Mouse (Mus musculus) intestine, embryonic 14.5 days (tissue): ENCODE measurements around the gene Dnm1. TPM values are rescaled to one million over a fixed set of nuclear protein-coding genes. Genes with fewer than 3 reads are reported as not detected.
A peak's percentile ranks its signal among the peaks of the same experiment; 100 is the strongest.

ENCODE experiments used
- ATAC-seq: fragments of 200-750 bp; cut with Nextera tagmentation; replicated peaks from 2 replicates; pipeline ENCODE4 v1.8.0; 2017; ENCODE audit warnings: low read depth, moderate number of reproducible peaks, moderate TSS enrichment, moderate library complexity; ENCODE audit not compliant: low FRiP score, low TSS enrichment
- DNase-seq: peaks from one replicate; pipeline ENCODE4 v3.0.0-alpha.2; 2018; ENCODE audit warnings: low spot score
- H3K27ac ChIP-seq: fragments of 300-500 bp; sonication (generic); 2 replicates; pipeline ENCODE4 v1.5.1; 2014; ENCODE audit warnings: low read depth, mild to moderate bottlenecking, control low read depth
- H3K27me3 ChIP-seq: fragments of 300-500 bp; sonication (generic); replicated peaks from 2 replicates; pipeline ENCODE4 v1.6.1; 2014; ENCODE audit warnings: low read length, control low read depth; ENCODE audit not compliant: control insufficient read depth, insufficient read depth
- H3K36me3 ChIP-seq: fragments of 300-500 bp; sonication (generic); 2 replicates; pipeline ENCODE4 v1.6.1; 2014; ENCODE audit warnings: low read length, control low read depth; ENCODE audit not compliant: control insufficient read depth, insufficient read depth
- H3K4me1 ChIP-seq: fragments of 300-500 bp; sonication (generic); replicated peaks from 2 replicates; pipeline ENCODE4 v1.6.1; 2014; ENCODE audit warnings: low read length, control low read depth, mixed read lengths; ENCODE audit not compliant: control insufficient read depth, insufficient read depth
- H3K4me2 ChIP-seq: fragments of 300-500 bp; sonication (generic); 2 replicates; pipeline ENCODE4 v1.6.1; 2014; ENCODE audit warnings: low read length
- H3K4me3 ChIP-seq: fragments of 300-500 bp; sonication (generic); 2 replicates; pipeline ENCODE4 v1.5.1; 2014; ENCODE audit warnings: low read depth, low read length, control low read depth, mixed read lengths
- H3K9ac ChIP-seq: fragments of 300-500 bp; sonication (generic); 2 replicates; pipeline ENCODE4 v1.6.1; 2014; ENCODE audit warnings: mild to moderate bottlenecking, low read length
- H3K9me3 ChIP-seq: fragments of 300-500 bp; sonication (generic); 2 replicates; pipeline ENCODE4 v1.6.1; 2016; ENCODE audit warnings: low read length, control low read depth; ENCODE audit not compliant: control insufficient read depth
- WGBS: fragments of 180-500 bp; shearing (Covaris S2); extraction: QIAGEN DNeasy Blood & Tissue Kit; methylation state at CpG from one replicate; pipeline ENCODE4 v1.1.7; 2014; 5-methylcytosine and 5-hydroxymethylcytosine counted together
- polyA plus RNA-seq: library from polyadenylated mRNA; unstranded; fragments of >200 nt; fragmentation: Nextera tagmentation; extraction: Ambion mirVana; gene quantifications from 2 replicates; pipeline ENCODE4 v1.2.1, GENCODE M21; 2014

The Dnm1 gene
- polyA plus RNA-seq = 22.7 TPM in 2 replicates

DNA sequence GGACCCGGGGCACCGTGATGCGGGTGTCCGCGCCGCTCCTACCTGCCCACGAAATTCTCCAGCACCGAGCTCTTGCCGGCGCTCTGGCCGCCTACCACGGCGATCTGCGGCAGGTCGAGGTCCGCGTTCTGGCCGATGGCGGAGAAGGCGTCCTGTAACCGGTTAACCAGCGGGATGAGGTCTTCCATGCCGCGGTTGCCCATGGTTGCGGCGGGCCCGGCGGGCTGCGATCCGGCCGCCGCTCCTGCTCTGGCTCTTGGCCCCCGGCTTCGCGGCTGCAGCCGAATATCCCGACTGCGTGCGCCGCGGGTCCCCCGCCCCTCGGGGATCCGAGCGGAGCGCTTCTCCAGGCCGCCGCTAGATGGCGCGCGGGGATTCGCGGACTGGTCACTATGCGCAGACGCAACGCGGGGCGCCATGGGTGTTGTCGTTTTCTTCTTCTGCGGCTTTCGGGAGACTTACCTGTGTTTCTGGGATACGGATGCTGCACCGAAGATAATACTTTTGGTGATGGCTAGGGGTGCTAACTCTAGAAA lies at the start of gene Dnm1:
Gene Dnm1 (minus strand): TSS at position 332 of the 536 bp plus-strand sequence.
- peak within 1 kb of the TSS; percentile 77 for H3K9ac ChIP-seq
- H3K36me3 ChIP-seq = no peaks in the 10 kb centered on the region
- peak; percentile 59 for ATAC-seq
- H3K9me3 ChIP-seq = no peaks in the 10 kb centered on the region
- peak; percentile 98 for DNase-seq
- H3K27me3 ChIP-seq = no peaks in the 10 kb centered on the region
- H3K4me1 ChIP-seq = peaks cover 10% of the 10 kb centered on the region
- H3K4me3 ChIP-seq = peak within 1 kb of the TSS; percentile 68
- under 1% methylated on average over 56 of the region's 63 CpGs for WGBS
- H3K4me2 ChIP-seq = peak within 1 kb of the TSS; percentile 94
- H3K27ac ChIP-seq = peak within 1 kb of the TSS; percentile 76

DNA sequence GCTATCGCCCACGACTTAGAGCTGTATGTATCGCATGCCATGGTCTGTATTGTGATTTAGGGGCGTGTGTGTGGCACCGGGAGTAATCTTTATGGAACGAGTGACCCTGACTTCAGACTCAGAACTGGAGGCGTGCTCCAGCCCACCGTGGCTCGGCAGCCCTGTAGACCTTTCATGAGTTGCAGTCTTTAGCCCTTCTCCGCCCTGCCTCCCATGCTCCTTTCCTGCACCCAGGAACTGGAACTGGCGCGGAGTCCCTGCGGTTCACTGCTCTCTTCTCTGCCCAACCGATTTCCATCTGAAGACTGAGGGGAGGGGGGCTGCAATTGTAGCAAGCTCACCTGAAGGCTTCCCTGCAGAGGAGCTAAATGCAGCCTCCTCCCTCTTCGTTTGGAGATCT lies 43.6 kb upstream of the Dnm1 start:
- Histone ChIP-seq H3K9me3 (no peaks in the 10 kb centered on the region), H3K27me3 (no peaks in the 10 kb centered on the region), H3K27ac (0 out of 2 replicates have a peak overlapping the region, but pooled peaks have one; percentile 33), H3K4me3 (peak overlapping the region; percentile 97), H3K4me1 (peaks cover 9% of the 10 kb centered on the region), H3K9ac (peak overlapping the region; percentile 72), H3K4me2 (peak overlapping the region; percentile 85), H3K36me3 (peaks cover 12% of the 10 kb centered on the region; the same call in 1 of the 2 replicates)
- DNase-seq (no peak), ATAC-seq (0 out of 2 replicates have a peak, but pooled peaks have one; percentile 6)
- WGBS = 2% methylated on average over 15 of the region's 15 CpGs

DNA sequence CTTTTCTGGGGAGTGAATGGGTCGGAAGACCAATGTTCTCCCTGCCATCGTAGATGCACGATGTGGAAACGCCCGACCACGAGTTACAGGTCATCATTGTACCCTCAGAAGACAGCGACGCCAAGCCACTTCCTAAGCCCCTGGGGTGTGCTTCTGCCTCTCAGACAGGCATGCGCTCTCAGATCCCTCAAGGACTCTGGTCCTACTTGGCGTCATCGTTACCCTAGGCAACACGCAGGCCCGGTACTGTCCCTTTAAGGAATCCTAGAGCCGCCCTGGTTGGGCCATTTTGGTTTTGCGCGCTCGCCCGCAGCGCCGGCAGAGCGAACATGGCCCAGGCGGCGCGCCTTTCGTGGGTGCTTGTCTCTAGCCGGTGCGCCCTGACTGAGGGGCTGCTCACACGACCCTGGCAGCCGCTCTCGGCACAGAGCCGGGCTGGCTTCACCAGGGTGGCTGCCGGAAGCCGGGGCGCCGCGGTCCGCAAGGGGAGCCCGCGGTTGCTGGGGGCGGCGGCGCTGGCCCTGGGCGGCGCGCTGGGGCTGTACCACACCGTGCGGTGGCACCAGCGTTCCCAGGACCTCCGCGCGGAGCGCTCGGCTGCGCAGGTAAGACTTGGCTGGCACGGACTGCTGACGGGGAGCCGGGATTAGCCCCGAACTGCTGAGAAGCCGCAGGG lies 42.9 kb upstream of the Dnm1 start:
- under 1% methylated on average over 51 of the region's 59 CpGs for WGBS

DNA sequence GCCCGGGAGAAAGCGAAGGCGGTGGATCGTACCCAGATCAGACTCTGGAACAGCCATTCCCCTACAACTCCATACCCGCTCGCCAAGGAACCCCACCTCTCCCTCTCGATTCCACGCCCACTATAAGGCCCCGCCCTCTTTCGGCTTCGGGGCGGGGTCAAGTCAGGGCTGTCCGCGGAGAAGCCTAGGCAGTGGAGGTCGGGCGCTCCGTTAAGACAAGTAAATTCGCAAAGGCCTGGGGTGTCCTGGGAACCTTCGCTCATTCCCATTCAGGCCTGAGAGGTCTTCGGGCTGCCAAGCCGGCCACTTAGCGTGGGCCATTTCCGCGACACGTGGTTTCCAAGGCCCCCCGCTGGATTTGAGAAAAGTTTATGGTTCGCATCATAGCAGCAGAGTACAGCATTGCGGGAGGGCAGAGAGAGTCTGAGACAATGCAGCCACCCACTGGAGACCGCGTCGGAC lies 42.4 kb upstream of the Dnm1 start, which contains the start of gene Ptges2:
Gene Ptges2 (plus strand): TSS at position 413 of the 462 bp plus-strand sequence.
- Histone ChIP-seq H3K4me3 (peak within 1 kb of the TSS; percentile 97), H3K9me3 (no peaks in the 10 kb centered on the region), H3K9ac (peak within 1 kb of the TSS; percentile 72), H3K36me3 (peaks cover 5% of the 10 kb centered on the region; the same call in 1 of the 2 replicates), H3K4me1 (peaks cover 9% of the 10 kb centered on the region), H3K4me2 (peak within 1 kb of the TSS; percentile 85), H3K27me3 (no peaks in the 10 kb centered on the region), H3K27ac (peak within 1 kb of the TSS; percentile 95)
- ATAC-seq (peak; percentile 90), DNase-seq (peak; percentile 99)
- whole genome bisulfite sequencing = 1% methylated on average over 29 of the region's 31 CpGs

More for the DNA sequence above, 42.9 kb upstream of the Dnm1 start:
- H3K36me3 ChIP-seq = peaks cover 10% of the 10 kb centered on the region; the same call in 1 of the 2 replicates
- H3K9ac ChIP-seq = peak overlapping the region; percentile 72
- DNase-seq (no peak), ATAC-seq (peak; percentile 94)
- peaks cover 9% of the 10 kb centered on the region for H3K4me1 ChIP-seq
- no peaks in the 10 kb centered on the region for H3K9me3 ChIP-seq
- H3K4me2 ChIP-seq = peak overlapping the region; percentile 85
- peak overlapping the region; percentile 95 for H3K27ac ChIP-seq
- H3K27me3 ChIP-seq = no peaks in the 10 kb centered on the region
- peak overlapping the region; percentile 97 for H3K4me3 ChIP-seq

DNA sequence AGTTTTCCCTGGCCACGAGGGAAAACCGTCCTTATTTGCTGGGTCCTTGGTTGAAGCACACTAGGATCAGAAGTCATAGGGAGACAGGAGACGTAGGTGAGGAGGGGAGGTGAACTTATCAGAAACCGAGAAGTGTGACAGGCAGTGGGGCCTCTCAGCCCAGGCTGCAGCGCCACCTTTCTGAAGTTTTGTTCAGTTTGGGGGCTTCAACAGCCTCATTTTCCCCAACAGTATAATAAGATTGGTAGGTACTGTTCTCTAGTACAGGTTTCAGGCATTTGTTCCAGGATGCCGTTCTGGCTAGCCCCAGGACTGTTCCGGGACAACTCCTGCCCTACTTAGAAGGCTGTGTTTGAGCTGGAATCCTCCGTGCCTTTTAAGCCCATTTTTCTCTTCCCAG lies 41.8 kb upstream of the Dnm1 start:
- DNase-seq (peak; percentile 67), ATAC-seq (no peak)
- no peaks in the 10 kb centered on the region for H3K27me3 ChIP-seq
- H3K36me3 ChIP-seq = peaks cover under 1% of the 10 kb centered on the region; the same call in 1 of the 2 replicates
- peaks cover 9% of the 10 kb centered on the region for H3K4me1 ChIP-seq
- no peaks in the 10 kb centered on the region for H3K9me3 ChIP-seq
- H3K4me2 ChIP-seq = peak overlapping the region; percentile 85
- peak overlapping the region; percentile 95 for H3K27ac ChIP-seq
- H3K4me3 ChIP-seq = peak overlapping the region; percentile 97
- 3% methylated on average over 8 of the region's 8 CpGs for WGBS
- peak overlapping the region; percentile 72 for H3K9ac ChIP-seq

DNA sequence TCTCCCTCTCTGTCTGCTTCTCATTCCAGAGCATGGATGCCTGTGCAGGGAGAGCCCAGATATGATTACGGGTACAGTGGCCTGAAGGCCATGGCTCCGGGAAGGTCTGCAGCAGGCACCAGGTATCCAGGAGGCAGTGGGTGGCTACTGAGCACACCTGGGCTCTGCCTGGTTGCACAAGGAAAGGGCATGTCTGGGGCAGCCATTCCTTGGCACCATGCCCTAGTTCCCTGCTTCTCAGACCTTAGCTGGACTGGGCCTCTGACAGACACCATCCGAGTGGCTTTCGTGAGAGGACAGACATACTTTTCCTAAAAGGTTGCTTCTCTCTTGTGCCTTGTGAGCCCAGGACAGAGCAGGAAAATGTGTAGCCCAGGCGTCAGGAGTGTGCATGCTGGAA lies 38.9 kb upstream of the Dnm1 start:
- Histone ChIP-seq H3K9me3 (no peaks in the 10 kb centered on the region), H3K4me3 (no peak overlapping the region), H3K36me3 (no peaks in the 10 kb centered on the region), H3K9ac (no peak overlapping the region), H3K27ac (no peak overlapping the region), H3K4me2 (no peak overlapping the region), H3K4me1 (peaks cover 4% of the 10 kb centered on the region), H3K27me3 (no peaks in the 10 kb centered on the region)
- ATAC-seq (no peak), DNase-seq (no peak)
- WGBS = 91% methylated on average over 5 of the region's 5 CpGs

DNA sequence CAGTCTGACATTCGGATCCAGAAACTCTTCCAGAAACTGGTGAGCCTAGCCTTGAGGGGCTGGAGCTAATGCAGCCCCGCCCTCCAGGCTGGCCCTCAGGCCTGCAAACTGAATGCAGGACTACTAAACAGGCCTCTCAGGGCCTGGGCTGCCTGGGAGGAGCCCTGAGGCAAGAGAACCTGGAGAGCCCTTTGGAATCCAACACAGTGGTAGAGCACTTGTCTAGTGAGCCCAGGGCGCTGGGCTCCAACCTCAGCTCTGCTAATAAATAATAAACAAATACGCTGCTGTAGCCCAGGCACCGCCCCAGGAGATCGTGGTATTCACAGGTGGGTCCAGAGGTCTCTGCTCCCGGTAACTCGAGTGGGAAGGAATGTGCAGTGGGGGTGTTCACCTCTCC lies 37.7 kb upstream of the Dnm1 start:
- H3K27me3 ChIP-seq = no peaks in the 10 kb centered on the region
- H3K27ac ChIP-seq = no peak overlapping the region
- no peak for DNase-seq
- H3K9me3 ChIP-seq = no peaks in the 10 kb centered on the region
- no peak for ATAC-seq
- no peaks in the 10 kb centered on the region; the same call in 1 of the 2 replicates for H3K4me1 ChIP-seq
- H3K9ac ChIP-seq = no peak overlapping the region
- 60% methylated on average over 8 of the region's 8 CpGs for WGBS
- no peak overlapping the region for H3K4me3 ChIP-seq
- no peak overlapping the region for H3K4me2 ChIP-seq
- no peaks in the 10 kb centered on the region for H3K36me3 ChIP-seq

DNA sequence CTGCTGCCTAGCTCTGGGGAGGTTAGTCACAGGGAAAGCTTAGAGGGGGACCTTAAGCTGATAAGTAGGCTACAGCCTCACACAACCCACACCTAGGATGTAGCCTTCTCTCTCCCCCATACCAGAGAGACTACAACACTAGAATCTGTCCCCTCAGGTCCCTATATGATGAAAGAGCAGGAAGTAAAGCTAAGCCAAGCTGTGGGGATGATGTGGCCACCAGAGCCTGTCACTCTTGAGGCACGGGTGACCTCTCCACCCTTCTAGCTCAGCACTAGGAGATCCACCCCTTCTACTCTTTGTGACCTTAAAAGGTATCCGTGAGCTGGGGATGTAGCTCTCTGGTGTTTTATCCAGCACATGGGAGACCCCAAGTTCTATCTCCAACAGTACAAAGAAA lies 36.0 kb upstream of the Dnm1 start:
- no peak overlapping the region for H3K4me3 ChIP-seq
- no peak for ATAC-seq
- WGBS = 81% methylated on average over 2 of the region's 2 CpGs
- H3K36me3 ChIP-seq = no peaks in the 10 kb centered on the region
- H3K27ac ChIP-seq = no peak overlapping the region
- H3K9ac ChIP-seq = no peak overlapping the region
- H3K4me1 ChIP-seq = no peaks in the 10 kb centered on the region
- H3K4me2 ChIP-seq = no peak overlapping the region
- no peaks in the 10 kb centered on the region for H3K27me3 ChIP-seq
- no peaks in the 10 kb centered on the region for H3K9me3 ChIP-seq
- no peak for DNase-seq
